Mouse (Mus musculus) thymus, adult 2 months (tissue): ENCODE measurements at regions not wholly inside any gene's neighbourhood (a gene's known extent, or its start where the extent isn't known, plus 50 kb on each side); places are given as distances from the start of the nearest gene placed in this dataset.

Experiments used
- CTCF ChIP-seq: fragments of 200-500 bp; IDR thresholded peaks from 2 replicates; pipeline ENCODE4 v1.5.1; 2012; ENCODE audit warnings: mild to moderate bottlenecking, control low read depth, low read length, moderate library complexity, borderline replicate concordance; ENCODE audit not compliant: control insufficient read depth, poor library complexity, insufficient read depth; ENCODE audit errors: extremely low read depth
- POLR2A ChIP-seq: fragments of 200-500 bp; IDR thresholded peaks from 2 replicates; pipeline ENCODE4 v1.6.1; 2012; ENCODE audit warnings: mild to moderate bottlenecking, low read length, control low read depth, moderate library complexity; ENCODE audit not compliant: control insufficient read depth, poor library complexity, insufficient read depth; ENCODE audit errors: extremely low read depth

DNA sequence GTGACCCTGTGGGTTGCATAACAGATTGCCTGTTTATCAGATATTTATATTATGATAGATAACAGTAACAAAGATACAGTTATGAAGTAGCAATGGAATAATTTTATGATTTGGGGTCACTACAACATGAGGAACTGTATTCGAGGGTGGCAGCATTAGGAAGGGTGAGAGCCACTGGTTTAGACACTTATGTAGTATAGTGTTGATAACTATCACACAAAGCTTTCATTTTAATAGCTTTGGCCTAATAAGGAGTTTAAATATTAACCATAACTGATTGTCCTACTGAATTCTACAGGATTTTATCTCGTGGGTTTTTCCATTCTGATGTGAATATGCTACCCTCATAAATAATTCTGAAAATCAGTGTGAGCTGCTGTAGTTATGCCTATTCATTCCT is 538.6 kb upstream of the Cited2 start:
- TF ChIP-seq CTCF, result no peak
- TF ChIP-seq POLR2A, result no peak
